Mouse (Mus musculus): ENCODE results near the gene Fam90a1a. TPM values are rescaled to one million over a fixed set of nuclear protein-coding genes. Genes with fewer than 3 reads are reported as not detected.
"Not testable (repeated sequence)": the region's sequence is repeated elsewhere in the genome, so short reads cannot be mapped to it uniquely, and the experiment has no call there.

Fam90a1a gene
- not detected in 2 replicates for polyA plus RNA-seq (2016; fragmentation: Nextera tagmentation; extraction: Ambion mirVana)

DNA sequence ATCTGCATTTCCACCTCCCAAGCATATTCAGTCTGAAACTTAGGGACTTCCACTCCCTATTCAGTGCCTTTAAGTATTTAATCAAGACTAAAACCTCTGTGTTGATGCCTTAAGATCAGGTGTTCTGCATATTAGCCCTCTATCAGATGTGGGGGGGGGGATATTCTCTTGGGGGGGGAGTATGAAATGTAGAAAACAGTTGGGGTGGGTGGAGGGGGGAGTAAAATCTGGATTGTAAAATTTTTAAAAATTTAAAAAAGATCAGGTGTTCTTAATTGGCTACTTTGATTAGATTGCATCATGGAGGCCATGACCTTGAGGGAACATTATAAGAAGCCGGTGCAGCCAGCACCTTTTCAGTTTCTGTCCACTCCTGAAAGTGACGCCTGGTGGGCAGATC lies at the start of gene Fam90a1a:
Gene Fam90a1a, plus strand, starts transcription at position 301 of the 400 bp plus-strand sequence.
- H3K27me3 ChIP-seq, result no peaks in the 10 kb centered on the region
- 85% methylated on average over 2 of the region's 2 CpGs for WGBS
- no peaks in the 10 kb centered on the region for H3K36me3 ChIP-seq
- ATAC-seq (ENCODE audit: insufficient number of reproducible peaks, insufficient read depth, low FRiP score, low TSS enrichment), result no peak
- H3K4me3 ChIP-seq, result no peak within 1 kb of the TSS
- H3K27ac ChIP-seq, result no peak within 1 kb of the TSS
- no peak within 1 kb of the TSS for H3K9ac ChIP-seq
- H3K4me1 ChIP-seq, result no peaks in the 10 kb centered on the region
- no peak within 1 kb of the TSS for H3K4me2 ChIP-seq (replicated peaks)
- H3K9me3 ChIP-seq, result no peaks in the 10 kb centered on the region

DNA sequence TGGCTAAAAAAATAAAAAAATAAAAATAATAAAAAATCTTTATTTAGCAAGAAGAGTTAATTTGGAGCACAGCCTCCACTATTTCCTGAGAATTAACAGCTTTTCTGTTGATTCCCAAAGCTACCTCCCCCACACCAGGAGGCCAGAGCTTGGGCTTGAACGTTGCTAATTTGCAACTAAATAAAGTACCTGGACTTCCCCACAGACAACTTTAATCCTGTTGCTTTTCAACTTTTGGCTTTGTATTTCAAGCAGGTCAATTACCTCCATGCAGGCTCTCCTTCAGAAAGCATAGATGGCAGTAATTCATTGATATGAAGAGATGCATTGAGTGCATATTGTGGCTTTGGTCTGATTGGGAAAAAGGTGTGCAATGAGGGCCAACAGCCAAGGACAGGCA lies 46.6 kb upstream of the Fam90a1a start:
- Histone ChIP-seq H3K4me2 (replicated peaks) (no peak overlapping the region), H3K9me3 (no peaks in the 10 kb centered on the region), H3K27ac (no peak overlapping the region), H3K27me3 (no peaks in the 10 kb centered on the region), H3K4me3 (no peak overlapping the region), H3K36me3 (no peaks in the 10 kb centered on the region), H3K4me1 (no peaks in the 10 kb centered on the region), H3K9ac (no peak overlapping the region)
- 2% methylated on average over 1 of the region's 1 CpGs for WGBS
- no peak for ATAC-seq (ENCODE audit: insufficient number of reproducible peaks, insufficient read depth, low FRiP score, low TSS enrichment)

DNA sequence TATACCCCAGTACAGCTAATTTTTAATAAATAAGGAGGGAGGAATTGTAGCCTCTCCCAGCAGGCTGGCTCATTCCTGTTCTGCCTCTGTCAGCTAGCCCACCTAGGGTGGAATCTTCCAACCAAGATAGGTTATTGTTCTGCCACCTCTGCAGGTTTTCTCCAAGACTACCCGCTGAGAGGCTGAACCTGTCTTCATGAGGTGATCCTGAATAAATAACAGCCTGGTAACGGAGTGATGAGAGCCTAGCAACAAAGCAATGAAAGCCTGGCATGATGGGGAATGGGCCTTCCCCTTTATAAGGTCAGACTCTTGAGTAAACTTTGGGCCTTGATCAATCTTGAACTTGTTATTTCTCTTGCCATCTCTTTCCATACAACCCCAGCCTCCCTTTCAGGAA lies 46.0 kb upstream of the Fam90a1a start:
- Histone ChIP-seq H3K27ac (no peak overlapping the region), H3K4me1 (no peaks in the 10 kb centered on the region), H3K4me2 (replicated peaks) (no peak overlapping the region), H3K9ac (no peak overlapping the region), H3K27me3 (no peaks in the 10 kb centered on the region), H3K9me3 (no peaks in the 10 kb centered on the region), H3K4me3 (no peak overlapping the region), H3K36me3 (no peaks in the 10 kb centered on the region)
- no peak for ATAC-seq (ENCODE audit: insufficient number of reproducible peaks, insufficient read depth, low FRiP score, low TSS enrichment)
- WGBS, result 15% methylated on average over 2 of the region's 2 CpGs

DNA sequence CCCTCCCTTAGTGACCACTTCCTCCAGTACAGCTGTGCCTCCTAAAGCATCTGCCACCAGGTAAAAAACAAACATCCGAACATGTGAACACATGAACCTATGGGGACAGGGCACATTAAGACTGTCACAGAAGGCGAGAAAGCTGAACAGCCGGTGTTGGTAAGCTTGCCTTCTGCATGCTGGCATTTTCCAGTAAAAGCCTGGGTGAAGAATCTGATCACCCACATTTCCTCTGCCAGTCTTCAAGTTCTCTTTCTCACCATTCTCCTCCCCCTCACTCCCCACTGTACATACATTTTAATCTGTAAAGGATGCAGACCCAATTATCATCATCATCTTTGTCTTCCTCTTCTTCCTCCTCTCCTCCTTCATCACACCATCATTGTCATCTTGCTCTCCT lies 42.9 kb upstream of the Fam90a1a start:
- Histone ChIP-seq H3K27ac (no peak overlapping the region), H3K4me1 (no peaks in the 10 kb centered on the region), H3K9me3 (no peaks in the 10 kb centered on the region), H3K4me2 (replicated peaks) (no peak overlapping the region), H3K27me3 (no peaks in the 10 kb centered on the region), H3K36me3 (no peaks in the 10 kb centered on the region), H3K9ac (no peak overlapping the region), H3K4me3 (no peak overlapping the region)
- no peak for ATAC-seq (ENCODE audit: insufficient number of reproducible peaks, insufficient read depth, low FRiP score, low TSS enrichment)
- WGBS, result 88% methylated on average over 3 of the region's 3 CpGs

DNA sequence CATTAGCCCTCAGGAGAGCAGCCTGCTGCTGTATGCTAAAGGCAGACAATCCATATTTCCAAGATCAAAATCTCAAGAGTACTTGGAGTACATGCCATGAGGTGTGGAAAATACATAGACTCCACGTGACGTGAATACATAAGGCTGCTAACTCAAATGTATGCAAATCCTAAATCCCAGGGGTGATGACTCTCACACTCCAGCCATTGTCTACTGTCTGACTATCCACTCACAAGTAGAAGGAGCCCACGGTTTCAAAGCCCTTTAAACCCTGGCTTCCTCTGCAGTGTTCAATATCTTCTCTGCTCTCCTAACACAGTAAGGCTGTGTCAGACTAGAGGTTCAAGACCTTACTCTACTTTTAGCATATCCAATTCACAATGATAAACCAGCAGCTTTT lies 27.8 kb upstream of the Fam90a1a start:
- not testable (repeated sequence) for H3K9me3 ChIP-seq

DNA sequence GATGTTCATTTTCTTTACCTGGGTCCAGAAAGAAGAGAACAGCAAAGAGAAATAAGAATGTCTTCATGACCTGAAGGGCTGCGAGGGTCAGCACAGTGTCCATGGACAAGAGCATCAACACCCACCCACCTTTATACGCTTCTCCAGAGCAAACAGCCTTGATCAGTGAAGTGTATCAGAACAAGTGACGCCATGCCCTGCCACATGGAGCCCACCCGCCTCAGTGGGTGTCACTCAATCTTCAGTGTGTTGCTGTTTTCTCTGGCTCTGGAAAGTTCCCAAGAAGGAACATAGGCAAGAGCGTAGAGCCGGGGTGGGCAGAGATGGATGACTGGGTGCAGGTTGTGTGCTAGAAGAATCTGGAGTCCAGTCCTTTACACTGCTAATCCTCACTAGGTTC lies 25.9 kb upstream of the Fam90a1a start, which contains the start of gene Defb15:
Gene Defb15, minus strand, starts transcription at position 101 of the 400 bp plus-strand sequence.
- Histone ChIP-seq H3K4me1 (no peaks in the 10 kb centered on the region), H3K36me3 (no peaks in the 10 kb centered on the region), H3K27ac (no peak within 1 kb of the TSS), H3K27me3 (no peaks in the 10 kb centered on the region), H3K4me2 (replicated peaks) (no peak within 1 kb of the TSS), H3K4me3 (no peak within 1 kb of the TSS), H3K9ac (no peak within 1 kb of the TSS), H3K9me3 (no peaks in the 10 kb centered on the region)
- ATAC-seq (ENCODE audit: insufficient number of reproducible peaks, insufficient read depth, low FRiP score, low TSS enrichment), result no peak
- WGBS, result 93% methylated on average over 6 of the region's 6 CpGs

More for the DNA sequence above, 27.8 kb upstream of the Fam90a1a start:
- H3K9ac ChIP-seq; H3K4me3 ChIP-seq; H3K36me3 ChIP-seq; ATAC-seq (ENCODE audit: insufficient number of reproducible peaks, insufficient read depth, low FRiP score, low TSS enrichment); H3K4me2 ChIP-seq (replicated peaks); H3K27me3 ChIP-seq; H3K4me1 ChIP-seq; H3K27ac ChIP-seq: not testable (repeated sequence)
- WGBS, result 80% methylated on average over 3 of the region's 3 CpGs

DNA sequence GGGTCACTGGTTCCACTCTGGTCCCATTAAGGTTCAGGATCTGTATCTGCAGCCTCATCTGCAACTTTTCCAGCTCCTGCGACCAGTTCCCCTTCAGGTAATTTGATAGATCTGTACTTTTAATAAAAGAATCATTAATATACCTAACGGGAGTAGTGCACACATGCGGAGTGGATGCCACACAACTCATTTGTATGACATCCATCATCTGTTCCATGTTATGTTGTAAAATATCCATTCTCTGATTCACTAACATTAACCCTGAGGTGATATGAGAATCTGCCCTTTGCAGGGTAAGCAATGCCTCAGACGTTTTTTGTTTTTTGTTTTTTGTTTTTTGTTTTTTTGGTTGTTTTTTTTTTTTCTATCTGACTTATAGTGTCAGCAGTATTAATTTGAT lies 20.5 kb upstream of the Fam90a1a start, which contains the start of gene Defb35:
Gene Defb35, plus strand, starts transcription at position 301 of the 400 bp plus-strand sequence.
- H3K36me3 ChIP-seq; H3K4me2 ChIP-seq (replicated peaks); H3K27ac ChIP-seq; H3K27me3 ChIP-seq; H3K4me3 ChIP-seq; H3K9me3 ChIP-seq; H3K4me1 ChIP-seq; H3K9ac ChIP-seq; ATAC-seq (ENCODE audit: insufficient number of reproducible peaks, insufficient read depth, low FRiP score, low TSS enrichment): not testable (repeated sequence)
- WGBS, result 83% methylated on average over 4 of the region's 4 CpGs

DNA sequence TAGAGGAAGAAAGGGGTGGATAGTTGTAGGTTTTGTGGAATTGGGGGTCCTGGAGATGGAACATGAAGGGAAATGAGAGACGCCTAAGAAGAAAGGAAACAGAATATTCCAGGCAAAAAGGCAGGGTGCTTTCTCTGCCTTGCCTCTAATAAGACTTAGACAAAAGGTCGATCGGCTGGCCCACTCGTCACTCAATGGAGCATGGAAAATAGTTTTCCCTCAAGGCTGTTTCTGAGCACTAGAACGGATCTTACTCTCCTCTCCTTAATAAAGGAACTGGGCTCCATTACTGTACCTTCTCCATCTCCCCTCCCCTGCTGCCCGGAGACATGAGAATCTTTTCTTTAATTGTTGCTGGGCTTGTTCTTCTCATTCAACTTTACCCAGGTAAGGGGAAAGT lies 12.1 kb upstream of the Fam90a1a start, which contains the start of gene Defb13:
Gene Defb13, plus strand, starts transcription at position 301 of the 400 bp plus-strand sequence.
- Histone ChIP-seq H3K4me2 (replicated peaks) (no peak within 1 kb of the TSS), H3K4me3 (no peak within 1 kb of the TSS), H3K9me3 (no peaks in the 10 kb centered on the region), H3K36me3 (no peaks in the 10 kb centered on the region), H3K27me3 (no peaks in the 10 kb centered on the region), H3K27ac (no peak within 1 kb of the TSS), H3K4me1 (no peaks in the 10 kb centered on the region), H3K9ac (no peak within 1 kb of the TSS)
- ATAC-seq (ENCODE audit: insufficient number of reproducible peaks, insufficient read depth, low FRiP score, low TSS enrichment), result no peak
- 69% methylated on average over 6 of the region's 6 CpGs for WGBS

DNA sequence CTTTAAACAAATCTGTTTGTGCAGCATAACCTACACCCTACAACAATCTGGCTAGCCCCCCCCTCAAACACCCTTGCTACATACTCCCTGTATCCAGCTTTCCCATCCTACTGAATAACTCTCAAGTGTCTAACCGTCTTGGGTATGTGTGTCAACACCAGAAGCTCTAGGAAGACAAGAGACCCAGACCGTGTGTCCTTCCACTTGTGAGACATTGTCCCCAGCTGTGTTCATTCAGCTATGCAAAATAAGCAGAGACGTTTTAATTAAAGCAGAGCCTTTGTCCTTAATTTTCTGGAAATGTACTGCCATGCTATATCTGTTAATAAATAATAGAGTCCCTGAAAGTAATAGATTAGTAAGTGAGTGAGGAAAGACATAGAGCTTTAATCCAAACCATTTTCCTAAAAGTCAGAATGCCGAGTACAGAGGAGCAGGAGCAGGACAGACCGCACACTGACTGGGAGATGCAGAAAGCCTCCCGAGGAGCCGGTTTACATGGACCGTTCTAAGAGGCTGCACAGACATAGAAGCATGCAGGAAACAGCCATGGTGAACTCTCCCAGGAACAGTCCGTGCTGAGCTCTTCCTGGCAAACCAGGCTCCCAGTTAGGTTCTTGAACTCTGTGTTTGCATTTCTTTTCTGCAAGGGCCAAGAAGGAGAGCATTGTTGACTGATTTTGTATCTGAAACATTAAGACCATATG lies 11.1 kb upstream of the Fam90a1a start:
- Histone ChIP-seq H3K4me3 (no peak overlapping the region), H3K9me3 (no peaks in the 10 kb centered on the region), H3K4me2 (replicated peaks) (no peak overlapping the region), H3K36me3 (no peaks in the 10 kb centered on the region), H3K9ac (no peak overlapping the region), H3K4me1 (no peaks in the 10 kb centered on the region), H3K27ac (no peak overlapping the region), H3K27me3 (no peaks in the 10 kb centered on the region)
- WGBS, result 69% methylated on average over 9 of the region's 9 CpGs
- no peak for ATAC-seq (ENCODE audit: insufficient number of reproducible peaks, insufficient read depth, low FRiP score, low TSS enrichment)

DNA sequence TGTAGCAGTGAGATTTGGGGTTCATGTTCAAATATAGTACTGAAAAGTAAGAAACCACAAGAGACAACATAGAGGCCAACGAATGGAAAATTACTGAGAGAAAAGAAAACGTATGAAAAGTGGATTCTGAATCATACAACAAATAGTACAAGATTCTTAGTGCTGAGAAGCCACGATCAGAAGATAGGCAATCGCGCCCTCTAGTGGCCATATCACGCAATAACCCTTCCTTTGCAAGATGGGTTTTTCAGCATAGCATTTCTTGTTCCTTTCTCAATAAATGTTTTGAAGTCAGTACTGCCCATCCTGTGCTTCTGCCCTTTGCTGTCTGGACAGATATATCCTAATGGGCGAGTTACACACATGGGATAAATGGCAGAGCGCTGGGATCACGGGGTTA lies 3.2 kb upstream of the Fam90a1a start:
- Histone ChIP-seq H3K9me3 (no peaks in the 10 kb centered on the region), H3K4me1 (no peaks in the 10 kb centered on the region), H3K4me2 (replicated peaks) (no peak overlapping the region), H3K36me3 (no peaks in the 10 kb centered on the region), H3K27ac (no peak overlapping the region), H3K9ac (no peak overlapping the region), H3K27me3 (no peaks in the 10 kb centered on the region), H3K4me3 (no peak overlapping the region)
- 5% methylated on average over 9 of the region's 9 CpGs for WGBS
- no peak for ATAC-seq (ENCODE audit: insufficient number of reproducible peaks, insufficient read depth, low FRiP score, low TSS enrichment)

DNA sequence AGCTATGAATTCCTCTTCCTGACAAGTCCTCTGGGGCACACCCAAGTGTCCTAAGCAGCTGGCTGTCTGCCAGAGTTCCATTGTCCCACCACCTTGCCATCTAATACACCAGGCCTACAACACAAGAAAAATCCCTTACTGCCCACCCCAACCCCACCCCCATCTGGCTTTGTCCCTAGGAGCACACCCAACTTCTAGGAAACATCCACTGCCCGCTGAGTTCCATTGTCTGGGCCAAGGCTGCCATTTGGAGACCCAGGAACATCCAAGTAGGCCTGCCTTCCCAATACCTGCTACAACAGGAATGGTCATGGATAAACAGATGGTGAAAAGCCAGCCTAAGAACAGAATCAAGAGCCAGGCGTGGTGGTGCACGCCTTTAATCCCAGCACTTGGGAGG lies 2.2 kb upstream of the Fam90a1a start:
- Histone ChIP-seq H3K27me3 (no peaks in the 10 kb centered on the region), H3K36me3 (no peaks in the 10 kb centered on the region), H3K4me3 (no peak overlapping the region), H3K27ac (no peak overlapping the region), H3K9ac (no peak overlapping the region), H3K9me3 (no peaks in the 10 kb centered on the region), H3K4me2 (replicated peaks) (no peak overlapping the region), H3K4me1 (no peaks in the 10 kb centered on the region)
- WGBS, result 88% methylated on average over 3 of the region's 3 CpGs
- no peak for ATAC-seq (ENCODE audit: insufficient number of reproducible peaks, insufficient read depth, low FRiP score, low TSS enrichment)

DNA sequence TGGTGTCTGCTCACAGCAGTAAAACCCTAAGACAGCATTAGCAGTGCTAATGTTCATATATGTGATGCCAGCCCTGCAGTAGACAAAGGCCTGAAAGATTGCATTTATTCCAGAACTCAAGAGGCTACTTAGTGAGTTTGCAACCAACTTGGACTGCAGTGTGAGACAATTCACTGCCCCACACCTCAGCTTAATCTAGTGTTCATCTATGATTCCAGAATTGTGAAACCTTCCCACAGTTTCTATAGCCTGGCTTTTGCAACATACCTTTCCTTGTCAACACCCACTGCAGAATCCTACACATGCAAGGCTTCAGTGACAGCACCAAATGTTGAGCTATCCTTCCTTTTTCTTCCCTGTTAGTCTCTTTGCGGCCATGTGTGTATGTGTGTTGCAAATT lies 8.1 kb downstream of the Fam90a1a start:
- Histone ChIP-seq H3K4me2 (replicated peaks) (no peak overlapping the region), H3K4me3 (no peak overlapping the region), H3K36me3 (no peaks in the 10 kb centered on the region), H3K9ac (no peak overlapping the region), H3K27ac (no peak overlapping the region), H3K4me1 (no peaks in the 10 kb centered on the region), H3K9me3 (no peaks in the 10 kb centered on the region), H3K27me3 (no peaks in the 10 kb centered on the region)
- ATAC-seq (ENCODE audit: insufficient number of reproducible peaks, insufficient read depth, low FRiP score, low TSS enrichment), result no peak
- 64% methylated on average over 1 of the region's 1 CpGs for WGBS
